Mouse (Mus musculus) gastrocnemius, adult 2 months (tissue): ENCODE results near the gene Nipa1. TPM values are rescaled to one million over a fixed set of nuclear protein-coding genes. Genes with fewer than 3 reads are reported as not detected.
"Not testable (repeated sequence)": the region's sequence is repeated elsewhere in the genome, so short reads cannot be mapped to it uniquely, and the experiment has no call there.

Experiments used
- DNase-seq: peaks from one replicate; pipeline ENCODE4 v3.0.0; 2022
- H3K27ac ChIP-seq: fragments of 200-600 bp; 2 replicates; pipeline ENCODE4 v1.8.1; 2022; ENCODE audit warnings: mild to moderate bottlenecking
- H3K4me3 ChIP-seq: fragments of 200-600 bp; 2 replicates; pipeline ENCODE4 v1.8.1; 2022; ENCODE audit warnings: mild to moderate bottlenecking, moderate library complexity
- CTCF ChIP-seq: fragments of 200-600 bp; IDR thresholded peaks from 2 replicates; pipeline ENCODE4 v1.8.1; 2022; ENCODE audit warnings: antibody characterized with exemption, mild to moderate bottlenecking, moderate library complexity
- intact Hi-C: fragments of 180-260 bp; cut with DNase I; formaldehyde crosslinking; loops from one replicate; pipeline ENCODE4 v1.15.1; 2025
- total RNA-seq, 2 experiments: library from RNA; stranded (reverse); gene quantifications; 2 replicates each; pipeline ENCODE4 v1.2.3; 2021

Nipa1 gene
- total RNA-seq, 2 experiments from 2014 or later: 2.5 to 3.5 TPM

- Histone ChIP-seq H3K4me3 (peak overlapping the region; percentile 97), H3K27ac (peak overlapping the region; percentile 85)
- peak; percentile 81 for DNase-seq
- no peak for TF ChIP-seq CTCF
- intact Hi-C loops: loop anchor here (2.0 kb wide), 1 partner anchor 30 kb away; no protein-coding TSS in a partner anchor
These were observed 503 bp downstream of the Nipa1 start for GRCm38 (mm10) chr7:56018972-56019929.

- intact Hi-C loops: loop anchor here (2.0 kb wide), 1 partner anchor 30 kb away; no protein-coding TSS in a partner anchor
- no peak for TF ChIP-seq CTCF
- Histone ChIP-seq H3K27ac (peak overlapping the region; percentile 85), H3K4me3 (peak overlapping the region; percentile 97)
- no peak for DNase-seq
These were observed 1.2 kb downstream of the Nipa1 start for GRCm38 (mm10) chr7:56018446-56018971.

- DNase-seq: no peak
- Histone ChIP-seq H3K27ac (no peak overlapping the region), H3K4me3 (no peak overlapping the region)
- no peak for TF ChIP-seq CTCF
- intact Hi-C loops: loop anchor here (2.0 kb wide), 1 partner anchor 31 kb away; no protein-coding TSS in a partner anchor
These were observed 2.0 kb downstream of the Nipa1 start for GRCm38 (mm10) chr7:56017761-56018160.

- intact Hi-C loops: no loop called here
- H3K4me3 ChIP-seq: no peak overlapping the region
- TF ChIP-seq CTCF: no peak
- no peak for DNase-seq
- no peak overlapping the region for H3K27ac ChIP-seq
These were observed 3.9 kb downstream of the Nipa1 start for GRCm38 (mm10) chr7:56015837-56016236.

GRCm38 (mm10) chr7:56015172-56015571 lies 4.6 kb downstream of the Nipa1 start:
- intact Hi-C loops: no loop called here
- no peak for DNase-seq

GRCm38 (mm10) chr7:56014002-56014702 lies 5.6 kb downstream of the Nipa1 start:
- intact Hi-C loops, H3K27ac ChIP-seq, H3K4me3 ChIP-seq: not testable (repeated sequence)

More at GRCm38 (mm10) chr7:56015172-56015571, 4.6 kb downstream of the Nipa1 start:
- Histone ChIP-seq H3K4me3 (no peak overlapping the region), H3K27ac (no peak overlapping the region)
- TF ChIP-seq CTCF: no peak

GRCm38 (mm10) chr7:56013261-56014001 lies 6.3 kb downstream of the Nipa1 start:
- intact Hi-C loops: no loop called here
- TF ChIP-seq CTCF: no peak
- no peak overlapping the region for H3K4me3 ChIP-seq
- H3K27ac ChIP-seq: no peak overlapping the region
- no peak for DNase-seq

More at GRCm38 (mm10) chr7:56014002-56014702, 5.6 kb downstream of the Nipa1 start:
- not testable (repeated sequence) for DNase-seq

GRCm38 (mm10) chr7:56011018-56011333 lies 8.8 kb downstream of the Nipa1 start:
- H3K27ac ChIP-seq: no peak overlapping the region
- DNase-seq: no peak
- TF ChIP-seq CTCF: no peak
- H3K4me3 ChIP-seq: no peak overlapping the region
- intact Hi-C loops: no loop called here

GRCm38 (mm10) chr7:56010318-56011017 lies 9.3 kb downstream of the Nipa1 start:
- no peak for DNase-seq
- H3K27ac ChIP-seq: 0 out of 2 replicates have a peak overlapping the region, but pooled peaks have one; percentile 46
- no peak for TF ChIP-seq CTCF
- no peak overlapping the region for H3K4me3 ChIP-seq
- intact Hi-C loops: no loop called here

- no peak for DNase-seq
- TF ChIP-seq CTCF: no peak
- H3K4me3 ChIP-seq: no peak overlapping the region
- no peak overlapping the region for H3K27ac ChIP-seq
- intact Hi-C loops: no loop called here
These were observed 20.8 kb downstream of the Nipa1 start for GRCm38 (mm10) chr7:55998997-55999396.

- intact Hi-C loops: no loop called here
- H3K4me3 ChIP-seq: no peak overlapping the region
- TF ChIP-seq CTCF: no peak
These were observed 24.7 kb downstream of the Nipa1 start for GRCm38 (mm10) chr7:55995013-55995412.

GRCm38 (mm10) chr7:55991858-55992257 lies 27.9 kb downstream of the Nipa1 start:
- Histone ChIP-seq H3K4me3 (no peak overlapping the region), H3K27ac (no peak overlapping the region)
- TF ChIP-seq CTCF: no peak
- intact Hi-C loops: no loop called here
- DNase-seq: no peak

More at GRCm38 (mm10) chr7:55995013-55995412, 24.7 kb downstream of the Nipa1 start:
- H3K27ac ChIP-seq: no peak overlapping the region
- DNase-seq: no peak
